Mouse (Mus musculus) testis, adult 2 months (tissue): ENCODE measurements around the gene Syne1. TPM values are rescaled to one million over a fixed set of nuclear protein-coding genes. Genes with fewer than 3 reads are reported as not detected.

Experiments
- H3K27ac ChIP-seq: fragments of 200-500 bp; 2 replicates; pipeline ENCODE4 v1.5.1; 2012; ENCODE audit warnings: low read depth, low read length; ENCODE audit not compliant: control insufficient read depth, insufficient read depth
- H3K27me3 ChIP-seq: fragments of 200-500 bp; 2 replicates; pipeline ENCODE4 v1.6.1; 2012; ENCODE audit warnings: mild to moderate bottlenecking, low read length, moderate library complexity; ENCODE audit not compliant: control insufficient read depth, insufficient read depth
- H3K36me3 ChIP-seq: fragments of 200-500 bp; 2 replicates; pipeline ENCODE4 v1.6.1; 2012; ENCODE audit warnings: mild to moderate bottlenecking, low read length; ENCODE audit not compliant: control insufficient read depth, insufficient read depth
- H3K4me1 ChIP-seq: fragments of 200-500 bp; 2 replicates; pipeline ENCODE4 v1.6.1; 2012; ENCODE audit warnings: low read length; ENCODE audit not compliant: control insufficient read depth, insufficient read depth
- H3K4me3 ChIP-seq: fragments of 200-500 bp; 2 replicates; pipeline ENCODE4 v1.5.1; 2012; ENCODE audit warnings: low read depth, mild to moderate bottlenecking, low read length, moderate library complexity, mixed read lengths; ENCODE audit not compliant: control insufficient read depth
- CTCF ChIP-seq: fragments of 200-500 bp; IDR thresholded peaks from 2 replicates; pipeline ENCODE4 v1.5.1; 2012; ENCODE audit warnings: low read depth, mild to moderate bottlenecking, inconsistent platforms, low read length, moderate library complexity; ENCODE audit not compliant: control insufficient read depth, insufficient read depth, insufficient replicate concordance
- POLR2A ChIP-seq: fragments of 200-500 bp; IDR thresholded peaks from 2 replicates; pipeline ENCODE4 v1.6.1; 2012; ENCODE audit warnings: low read depth, mild to moderate bottlenecking, inconsistent platforms, low read length, moderate library complexity; ENCODE audit not compliant: control insufficient read depth
- polyA plus RNA-seq: library from polyadenylated mRNA; depleted of rRNA; stranded (reverse); fragments of >200 nt; gene quantifications from 2 replicates; pipeline ENCODE4 v1.2.3, GENCODE M21; 2012

Gene Syne1
- polyA plus RNA-seq, 1 experiment: 2.4 TPM

DNA sequence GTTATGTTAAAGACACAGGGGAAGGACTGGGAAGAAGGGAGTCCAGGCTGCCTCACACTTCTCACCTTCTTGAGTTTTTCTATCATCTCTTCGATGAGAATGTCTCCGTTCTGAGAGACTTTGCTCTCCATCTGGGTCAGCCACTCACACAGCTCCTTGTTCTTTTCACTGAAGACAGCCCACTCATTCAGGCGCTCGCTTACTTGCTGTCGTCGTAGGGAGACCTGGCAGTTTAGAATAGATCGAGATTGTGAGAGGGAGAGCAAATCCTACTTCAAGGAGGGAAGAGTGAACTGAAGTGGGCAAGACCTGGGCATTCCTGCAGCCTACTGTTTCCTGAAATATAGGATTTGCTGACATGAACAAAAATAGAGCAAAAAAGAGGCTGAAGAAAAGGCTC is 475.6 kb downstream of the Syne1 start:
- no peak for TF ChIP-seq CTCF
- no peak for TF ChIP-seq POLR2A
- H3K4me1 ChIP-seq: no peaks in the 10 kb centered on the region
- no peaks in the 10 kb centered on the region for H3K27me3 ChIP-seq

DNA sequence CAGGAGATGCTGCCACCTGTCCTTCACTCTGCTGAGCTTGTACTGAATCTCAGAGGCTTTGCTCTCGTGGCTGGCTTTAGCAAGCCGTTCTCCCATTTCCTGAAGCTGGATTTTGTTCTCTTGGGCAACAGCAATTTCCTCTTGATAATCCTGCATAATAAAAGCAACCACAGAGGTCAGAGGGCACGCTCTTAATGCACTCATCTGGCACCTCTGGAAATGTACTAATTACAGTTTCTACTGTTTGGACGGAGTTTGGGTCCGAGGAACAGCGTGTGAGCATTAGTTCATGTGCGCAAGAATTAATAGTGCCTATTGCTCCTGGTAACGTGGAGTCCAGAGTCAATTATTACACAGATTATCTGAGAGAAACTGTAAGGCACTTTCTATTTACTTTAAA is 479.2 kb downstream of the Syne1 start:
- Histone ChIP-seq H3K4me1 (no peaks in the 10 kb centered on the region), H3K27ac (no peak overlapping the region), H3K27me3 (no peaks in the 10 kb centered on the region), H3K4me3 (no peak overlapping the region), H3K36me3 (no peaks in the 10 kb centered on the region)
- TF ChIP-seq POLR2A (no peak), CTCF (no peak)

More for the DNA sequence above, 475.6 kb downstream of the Syne1 start:
- Histone ChIP-seq H3K36me3 (no peaks in the 10 kb centered on the region), H3K27ac (no peak overlapping the region), H3K4me3 (no peak overlapping the region)

DNA sequence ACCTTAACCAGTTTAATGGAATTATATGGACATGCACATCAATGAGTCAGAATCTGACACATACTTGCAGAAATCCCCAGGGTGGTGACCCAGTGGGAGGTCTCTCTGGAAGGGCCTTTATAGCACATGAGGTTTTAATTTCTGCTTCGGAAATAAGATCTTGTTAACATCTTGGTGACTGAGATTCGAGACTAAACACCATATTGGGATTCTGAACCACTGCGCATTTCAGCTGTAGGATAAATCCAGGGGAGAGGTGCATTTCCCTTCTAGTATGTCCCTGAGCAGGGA is 480.4 kb downstream of the Syne1 start:
- no peaks in the 10 kb centered on the region for H3K4me1 ChIP-seq
- no peaks in the 10 kb centered on the region for H3K36me3 ChIP-seq
- H3K4me3 ChIP-seq: no peak overlapping the region
- no peak overlapping the region for H3K27ac ChIP-seq
- H3K27me3 ChIP-seq: no peaks in the 10 kb centered on the region
- no peak for TF ChIP-seq POLR2A
- no peak for TF ChIP-seq CTCF

GRCm38 (mm10) chr10:5070168-5070940 is 480.9 kb downstream of the Syne1 start:
- Histone ChIP-seq H3K36me3 (no peaks in the 10 kb centered on the region), H3K27me3 (no peaks in the 10 kb centered on the region), H3K27ac (no peak overlapping the region), H3K4me1 (no peaks in the 10 kb centered on the region), H3K4me3 (no peak overlapping the region)
- no peak for TF ChIP-seq CTCF
- TF ChIP-seq POLR2A: no peak

GRCm38 (mm10) chr10:5068676-5069265 is 482.5 kb downstream of the Syne1 start, which contains the start of gene Gm10097:
Gm10097 (plus strand) TSS chr10:5069192.
- Histone ChIP-seq H3K27ac (no peak within 1 kb of the TSS), H3K4me3 (no peak within 1 kb of the TSS), H3K4me1 (no peaks in the 10 kb centered on the region), H3K36me3 (no peaks in the 10 kb centered on the region), H3K27me3 (no peaks in the 10 kb centered on the region)
- TF ChIP-seq CTCF: no peak
- no peak for TF ChIP-seq POLR2A

- Histone ChIP-seq H3K27me3 (no peaks in the 10 kb centered on the region), H3K4me3 (no peak overlapping the region), H3K36me3 (no peaks in the 10 kb centered on the region), H3K27ac (no peak overlapping the region), H3K4me1 (no peaks in the 10 kb centered on the region)
- TF ChIP-seq CTCF (no peak), POLR2A (no peak)
Observed at GRCm38 (mm10) chr10:5067113-5067512, 484.2 kb downstream of the Syne1 start.

- Histone ChIP-seq H3K27ac (no peak overlapping the region), H3K36me3 (no peaks in the 10 kb centered on the region), H3K4me1 (no peaks in the 10 kb centered on the region), H3K4me3 (no peak overlapping the region), H3K27me3 (no peaks in the 10 kb centered on the region)
- TF ChIP-seq POLR2A (no peak), CTCF (no peak)
Observed at GRCm38 (mm10) chr10:5059983-5060382, 491.3 kb downstream of the Syne1 start.
